Mouse (Mus musculus) kidney, embryonic 14.5 days (tissue): ENCODE data around the gene Sez6l. TPM values are rescaled to one million over a fixed set of nuclear protein-coding genes. Genes with fewer than 3 reads are reported as not detected.

Experiments
- ATAC-seq: fragments of 200-750 bp; cut with Nextera tagmentation; 2 replicates; pipeline ENCODE4 v1.8.0; 2017; ENCODE audit warnings: moderate number of reproducible peaks, mild to moderate bottlenecking, moderate TSS enrichment, moderate library complexity; ENCODE audit not compliant: low FRiP score, low TSS enrichment
- H3K27ac ChIP-seq: fragments of 300-500 bp; sonication (generic); 2 replicates; pipeline ENCODE4 v1.5.1; 2014; ENCODE audit warnings: low read depth, mild to moderate bottlenecking, low read length, moderate library complexity, mixed read lengths
- H3K27me3 ChIP-seq: fragments of 300-500 bp; sonication (generic); 2 replicates; pipeline ENCODE4 v1.6.1; 2014; ENCODE audit warnings: mild to moderate bottlenecking, low read length; ENCODE audit not compliant: control insufficient read depth, insufficient read depth
- H3K36me3 ChIP-seq: fragments of 300-500 bp; sonication (generic); 2 replicates; pipeline ENCODE4 v1.6.1; 2014; ENCODE audit warnings: low read length, mixed read lengths; ENCODE audit not compliant: control insufficient read depth, insufficient read depth
- H3K4me1 ChIP-seq: fragments of 300-500 bp; sonication (generic); 2 replicates; pipeline ENCODE4 v1.6.1; 2014; ENCODE audit warnings: low read length, mixed read lengths; ENCODE audit not compliant: control insufficient read depth, insufficient read depth
- H3K4me2 ChIP-seq: fragments of 300-500 bp; sonication (generic); replicated peaks from 2 replicates; pipeline ENCODE4 v1.6.1; 2014; ENCODE audit warnings: low read depth, mild to moderate bottlenecking, low read length
- H3K4me3 ChIP-seq: fragments of 300-500 bp; sonication (generic); 2 replicates; pipeline ENCODE4 v1.5.1; 2014; ENCODE audit warnings: mild to moderate bottlenecking, low read length
- H3K9ac ChIP-seq: fragments of 300-500 bp; sonication (generic); 2 replicates; pipeline ENCODE4 v1.6.1; 2014; ENCODE audit warnings: low read depth, mild to moderate bottlenecking, low read length, moderate library complexity
- H3K9me3 ChIP-seq: fragments of 300-500 bp; sonication (generic); 2 replicates; pipeline ENCODE4 v1.6.1; 2016; ENCODE audit warnings: low read length; ENCODE audit not compliant: control insufficient read depth
- WGBS: fragments of 180-500 bp; shearing (Covaris S2); extraction: QIAGEN DNeasy Blood & Tissue Kit; methylation state at CpG from one replicate; pipeline ENCODE4 v1.1.7; 2014; 5-methylcytosine and 5-hydroxymethylcytosine counted together
- polyA plus RNA-seq: library from polyadenylated mRNA; unstranded; fragments of >200 nt; fragmentation: Nextera tagmentation; extraction: Ambion mirVana; gene quantifications from 2 replicates; pipeline ENCODE4 v1.2.1, GENCODE M21; 2014

Sez6l gene
- polyA plus RNA-seq, 1 experiment from 2014 or later = 0.26 TPM

DNA sequence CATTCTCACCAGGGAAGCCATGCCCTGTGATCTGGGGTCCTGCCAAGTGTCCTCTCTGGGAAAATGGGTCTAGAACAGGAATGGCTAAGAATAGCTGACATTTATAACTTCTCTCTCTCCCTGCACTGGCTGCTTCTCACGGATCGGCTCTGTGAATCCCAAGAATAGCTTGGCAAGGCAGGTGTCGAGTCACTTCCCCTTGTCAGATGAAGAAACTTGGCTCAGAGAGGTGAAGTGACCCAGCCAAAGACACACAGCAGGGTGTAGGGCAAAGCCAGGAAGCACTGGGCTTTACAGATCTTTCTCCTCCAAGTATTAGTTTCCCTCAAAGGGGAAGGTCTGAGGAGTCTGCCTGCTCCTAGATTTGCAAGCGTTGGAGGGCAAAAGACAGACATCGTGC lies 44.1 kb downstream of the Sez6l start:
- 82% methylated on average over 5 of the region's 5 CpGs for WGBS
- Histone ChIP-seq H3K4me3 (no peak overlapping the region), H3K4me2 (no peak overlapping the region), H3K9ac (no peak overlapping the region), H3K27ac (no peak overlapping the region), H3K27me3 (no peaks in the 10 kb centered on the region), H3K9me3 (peaks cover 6% of the 10 kb centered on the region), H3K4me1 (no peaks in the 10 kb centered on the region), H3K36me3 (no peaks in the 10 kb centered on the region)
- ATAC-seq = no peak

- Histone ChIP-seq H3K27ac (no peak overlapping the region), H3K27me3 (no peaks in the 10 kb centered on the region), H3K36me3 (no peaks in the 10 kb centered on the region), H3K4me1 (no peaks in the 10 kb centered on the region), H3K4me3 (no peak overlapping the region), H3K9me3 (peaks cover 6% of the 10 kb centered on the region), H3K4me2 (no peak overlapping the region), H3K9ac (no peak overlapping the region)
- ATAC-seq = no peak
- WGBS = 76% methylated on average over 8 of the region's 8 CpGs
These were observed 44.8 kb downstream of the Sez6l start for GRCm38 (mm10) chr5:112532210-112532609.

- no peaks in the 10 kb centered on the region for H3K36me3 ChIP-seq
- peaks cover 6% of the 10 kb centered on the region for H3K9me3 ChIP-seq
- no peaks in the 10 kb centered on the region for H3K4me1 ChIP-seq
- no peak overlapping the region for H3K4me3 ChIP-seq
- no peak overlapping the region for H3K4me2 ChIP-seq
- H3K9ac ChIP-seq = no peak overlapping the region
- no peak for ATAC-seq
- H3K27me3 ChIP-seq = no peaks in the 10 kb centered on the region
- 79% methylated on average over 8 of the region's 8 CpGs for WGBS
- H3K27ac ChIP-seq = no peak overlapping the region
These were observed 45.9 kb downstream of the Sez6l start for GRCm38 (mm10) chr5:112531111-112531510.

- H3K27ac ChIP-seq = no peak overlapping the region
- WGBS = 86% methylated on average over 19 of the region's 19 CpGs
- no peak for ATAC-seq
These were observed 50.0 kb downstream of the Sez6l start for GRCm38 (mm10) chr5:112526936-112527335.

GRCm38 (mm10) chr5:112526435-112526834 lies 50.5 kb downstream of the Sez6l start:
- H3K27me3 ChIP-seq = no peaks in the 10 kb centered on the region
- no peak overlapping the region for H3K9ac ChIP-seq
- no peak overlapping the region for H3K4me2 ChIP-seq
- H3K36me3 ChIP-seq = no peaks in the 10 kb centered on the region
- H3K9me3 ChIP-seq = no peaks in the 10 kb centered on the region
- H3K27ac ChIP-seq = no peak overlapping the region
- H3K4me3 ChIP-seq = no peak overlapping the region
- no peak for ATAC-seq
- peaks cover 6% of the 10 kb centered on the region; the same call in 1 of the 2 replicates for H3K4me1 ChIP-seq
- 74% methylated on average over 7 of the region's 7 CpGs for WGBS

More at GRCm38 (mm10) chr5:112526936-112527335, 50.0 kb downstream of the Sez6l start:
- no peak overlapping the region for H3K9ac ChIP-seq
- no peak overlapping the region for H3K4me3 ChIP-seq
- 0 out of 2 replicates have a peak, but pooled peaks cover 2% of the 10 kb centered on the region for H3K4me1 ChIP-seq
- H3K27me3 ChIP-seq = no peaks in the 10 kb centered on the region
- H3K9me3 ChIP-seq = no peaks in the 10 kb centered on the region
- no peaks in the 10 kb centered on the region for H3K36me3 ChIP-seq
- H3K4me2 ChIP-seq = no peak overlapping the region

DNA sequence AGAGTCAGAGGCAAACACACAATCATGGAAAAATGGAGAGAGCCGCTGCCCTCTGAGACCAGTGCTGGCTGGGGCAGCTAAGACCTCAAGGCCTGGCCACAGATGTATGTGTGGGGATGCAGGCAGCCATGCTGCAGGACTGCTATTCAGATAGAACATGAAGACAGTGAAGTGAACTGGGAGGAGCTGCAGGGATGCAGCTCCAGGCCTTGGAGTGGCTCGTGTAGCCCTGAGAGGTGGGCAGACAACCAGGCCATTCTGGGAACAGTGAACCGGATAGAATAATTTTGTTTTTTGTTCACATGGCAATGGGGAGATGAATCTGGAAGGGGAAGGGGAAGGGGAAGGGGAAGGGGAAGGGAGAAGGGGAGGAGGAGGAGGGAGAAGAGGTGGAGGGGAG lies 51.0 kb downstream of the Sez6l start:
- Histone ChIP-seq H3K4me1 (peaks cover 11% of the 10 kb centered on the region), H3K4me3 (no peak overlapping the region), H3K36me3 (no peaks in the 10 kb centered on the region), H3K9me3 (no peaks in the 10 kb centered on the region), H3K27ac (no peak overlapping the region), H3K27me3 (peaks cover 2% of the 10 kb centered on the region; the same call in 1 of the 2 replicates), H3K4me2 (no peak overlapping the region), H3K9ac (no peak overlapping the region)
- WGBS = 82% methylated on average over 3 of the region's 3 CpGs
- no peak for ATAC-seq

DNA sequence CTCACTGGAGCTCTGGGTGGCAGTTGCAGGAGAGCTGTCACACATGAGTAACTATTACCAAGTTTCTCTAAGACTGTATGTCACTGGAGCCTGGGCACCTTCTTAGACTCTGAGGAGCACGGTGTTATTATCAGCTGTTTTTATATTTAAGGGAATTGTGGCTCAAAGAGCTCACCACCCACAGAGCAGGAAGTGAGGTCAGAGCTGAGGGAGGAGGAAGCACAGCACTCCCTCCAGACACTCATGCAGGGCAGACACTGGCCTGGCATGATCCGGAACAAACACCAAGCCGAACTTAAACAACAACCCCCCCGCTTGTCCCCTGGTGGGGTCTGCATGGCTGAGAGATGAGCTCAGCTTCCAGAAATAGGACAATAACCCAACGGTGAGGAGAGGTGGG lies 51.7 kb downstream of the Sez6l start:
- H3K4me1 ChIP-seq = peaks cover 15% of the 10 kb centered on the region
- ATAC-seq = no peak
- peaks cover 2% of the 10 kb centered on the region; the same call in 1 of the 2 replicates for H3K27me3 ChIP-seq
- no peak overlapping the region for H3K9ac ChIP-seq
- H3K27ac ChIP-seq = no peak overlapping the region; the same call in 1 of the 2 replicates
- no peak overlapping the region for H3K4me2 ChIP-seq
- H3K9me3 ChIP-seq = no peaks in the 10 kb centered on the region
- no peaks in the 10 kb centered on the region for H3K36me3 ChIP-seq
- WGBS = 50% methylated on average over 5 of the region's 5 CpGs
- no peak overlapping the region for H3K4me3 ChIP-seq

DNA sequence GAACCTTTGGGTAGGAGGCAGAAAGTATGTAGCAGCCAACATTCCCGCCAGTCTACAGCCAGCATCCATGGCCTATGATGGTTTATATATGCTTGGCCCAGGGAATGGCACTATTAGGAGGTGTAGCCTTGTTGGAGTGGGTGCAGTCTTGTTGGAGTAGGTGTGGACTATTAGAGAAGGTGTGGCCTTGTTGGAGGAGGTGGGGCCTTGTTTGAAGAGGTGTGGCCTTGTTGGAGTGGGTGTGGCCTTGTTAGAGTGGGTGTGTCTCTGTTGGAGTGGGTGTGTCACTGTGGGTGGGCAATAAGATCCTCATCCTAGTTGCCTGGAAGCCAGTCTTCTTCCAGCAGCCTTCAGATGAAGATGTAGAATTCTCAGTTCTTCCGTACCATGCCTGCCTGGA lies 53.2 kb downstream of the Sez6l start:
- Histone ChIP-seq H3K9ac (no peak overlapping the region), H3K27ac (no peak overlapping the region), H3K4me2 (no peak overlapping the region), H3K27me3 (peaks cover 2% of the 10 kb centered on the region; the same call in 1 of the 2 replicates), H3K4me3 (no peak overlapping the region), H3K4me1 (peaks cover 15% of the 10 kb centered on the region), H3K9me3 (no peaks in the 10 kb centered on the region), H3K36me3 (no peaks in the 10 kb centered on the region)
- 84% methylated on average over 2 of the region's 2 CpGs for WGBS
- ATAC-seq = no peak

DNA sequence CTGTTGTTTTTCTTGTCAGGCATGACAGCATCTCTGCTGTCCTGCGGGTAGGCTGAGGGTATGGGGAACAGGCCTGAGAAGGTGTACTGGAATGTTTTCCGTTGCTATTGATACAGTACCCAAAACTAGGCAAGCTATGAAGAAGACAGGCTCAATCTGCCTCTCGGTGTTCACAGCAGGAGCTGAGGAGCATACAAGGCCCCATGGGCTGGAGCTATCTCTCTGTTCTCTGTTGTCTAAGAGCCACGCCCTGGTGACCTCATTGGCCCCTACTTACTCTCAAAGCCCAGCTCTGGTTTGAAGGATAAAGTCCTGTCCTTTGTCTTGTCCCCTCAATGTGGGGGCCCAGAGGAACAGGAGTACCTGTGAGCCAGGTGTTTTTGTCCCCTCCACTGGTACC lies 53.7 kb downstream of the Sez6l start:
- no peak overlapping the region for H3K4me3 ChIP-seq

More for the DNA sequence above, 53.7 kb downstream of the Sez6l start:
- Histone ChIP-seq H3K4me1 (peaks cover 15% of the 10 kb centered on the region), H3K27ac (no peak overlapping the region), H3K27me3 (peaks cover 2% of the 10 kb centered on the region; the same call in 1 of the 2 replicates), H3K36me3 (no peaks in the 10 kb centered on the region), H3K9ac (no peak overlapping the region), H3K4me2 (no peak overlapping the region), H3K9me3 (no peaks in the 10 kb centered on the region)
- 91% methylated on average over 4 of the region's 4 CpGs for WGBS
- ATAC-seq = no peak
